Mouse (Mus musculus) neural tube, embryonic 15.5 days (tissue): ENCODE measurements around the gene Serpina3j. TPM values are rescaled to one million over a fixed set of nuclear protein-coding genes. Genes with fewer than 3 reads are reported as not detected.

Experiments
- ATAC-seq: fragments of 200-750 bp; cut with Nextera tagmentation; 2 replicates; pipeline ENCODE4 v1.8.0; 2017; ENCODE audit warnings: mild to moderate bottlenecking, moderate TSS enrichment, moderate library complexity; ENCODE audit not compliant: low FRiP score
- H3K27ac ChIP-seq: fragments of 300-500 bp; sonication (generic); replicated peaks from 2 replicates; pipeline ENCODE4 v1.5.1; 2015; ENCODE audit warnings: mild to moderate bottlenecking, inconsistent platforms
- H3K27me3 ChIP-seq: fragments of 300-500 bp; sonication (generic); replicated peaks from 2 replicates; pipeline ENCODE4 v1.6.1; 2015; ENCODE audit warnings: inconsistent platforms
- H3K36me3 ChIP-seq: fragments of 300-500 bp; sonication (generic); 2 replicates; pipeline ENCODE4 v1.6.1; 2015; ENCODE audit warnings: inconsistent platforms
- H3K4me1 ChIP-seq: fragments of 300-500 bp; sonication (generic); 2 replicates; pipeline ENCODE4 v1.6.1; 2015; ENCODE audit warnings: inconsistent platforms
- H3K4me2 ChIP-seq: fragments of 300-500 bp; sonication (generic); 2 replicates; pipeline ENCODE4 v1.6.1; 2015; ENCODE audit warnings: inconsistent platforms, mild to moderate bottlenecking, moderate library complexity
- H3K4me3 ChIP-seq: fragments of 300-500 bp; sonication (generic); replicated peaks from 2 replicates; pipeline ENCODE4 v1.5.1; 2015; ENCODE audit warnings: mild to moderate bottlenecking, inconsistent platforms
- H3K9ac ChIP-seq: fragments of 300-500 bp; sonication (generic); replicated peaks from 2 replicates; pipeline ENCODE4 v1.6.1; 2015; ENCODE audit warnings: mild to moderate bottlenecking, inconsistent platforms
- H3K9me3 ChIP-seq: fragments of 300-500 bp; sonication (generic); replicated peaks from 2 replicates; pipeline ENCODE4 v1.6.1; 2016; ENCODE audit warnings: inconsistent platforms
- WGBS: fragments of 180-500 bp; shearing (Covaris S2); methylation state at CpG from one replicate; pipeline ENCODE4 v1.1.7; 2015; ENCODE audit warnings: mixed read lengths; 5-methylcytosine and 5-hydroxymethylcytosine counted together
- polyA plus RNA-seq: library from polyadenylated mRNA; unstranded; fragments of >200 nt; fragmentation: Nextera tagmentation; extraction: Ambion mirVana; gene quantifications from 2 replicates; pipeline ENCODE4 v1.2.1, GENCODE M21; 2015

The Serpina3j gene
- polyA plus RNA-seq, result 0.34 TPM in 1 of 2 replicates, not detected in the other

- H3K27me3 ChIP-seq, result no peaks in the 10 kb centered on the region
- no peaks in the 10 kb centered on the region for H3K4me1 ChIP-seq
- no peak within 1 kb of the TSS for H3K27ac ChIP-seq
- WGBS, result 80% methylated on average over 1 of the region's 1 CpGs
- H3K9me3 ChIP-seq, result no peaks in the 10 kb centered on the region
- H3K4me2 ChIP-seq, result no peak within 1 kb of the TSS
- H3K4me3 ChIP-seq, result no peak within 1 kb of the TSS
- no peak within 1 kb of the TSS for H3K9ac ChIP-seq
- H3K36me3 ChIP-seq, result no peaks in the 10 kb centered on the region
- no peak for ATAC-seq
Measured at GRCm38 (mm10) chr12:104314253-104314652, at the start of gene Serpina3j. Gene Serpina3j, plus strand, starts transcription at chr12:104314553.

GRCm38 (mm10) chr12:104266374-104266773 is 48.0 kb upstream of the Serpina3j start:
- no peaks in the 10 kb centered on the region for H3K36me3 ChIP-seq
- no peaks in the 10 kb centered on the region for H3K9me3 ChIP-seq
- H3K4me1 ChIP-seq, result no peaks in the 10 kb centered on the region
- no peak overlapping the region for H3K4me2 ChIP-seq
- no peak for ATAC-seq
- 90% methylated on average over 3 of the region's 3 CpGs for WGBS
- no peak overlapping the region for H3K9ac ChIP-seq
- H3K4me3 ChIP-seq, result no peak overlapping the region
- H3K27ac ChIP-seq, result no peak overlapping the region
- H3K27me3 ChIP-seq, result no peaks in the 10 kb centered on the region

- Histone ChIP-seq H3K27ac (no peak overlapping the region), H3K36me3 (no peaks in the 10 kb centered on the region), H3K9me3 (no peaks in the 10 kb centered on the region), H3K4me1 (no peaks in the 10 kb centered on the region), H3K4me3 (no peak overlapping the region), H3K9ac (no peak overlapping the region), H3K27me3 (no peaks in the 10 kb centered on the region), H3K4me2 (0 out of 2 replicates have a peak overlapping the region, but pooled peaks have one; percentile 23)
- 68% methylated on average over 18 of the region's 18 CpGs for WGBS
- ATAC-seq, result no peak
Measured at GRCm38 (mm10) chr12:104278216-104279055, 35.9 kb upstream of the Serpina3j start.

GRCm38 (mm10) chr12:104279056-104279435 is 35.3 kb upstream of the Serpina3j start:
- no peak overlapping the region for H3K4me3 ChIP-seq
- WGBS, result 9% methylated on average over 3 of the region's 3 CpGs
- no peaks in the 10 kb centered on the region for H3K36me3 ChIP-seq
- H3K27me3 ChIP-seq, result no peaks in the 10 kb centered on the region
- H3K9ac ChIP-seq, result no peak overlapping the region
- no peaks in the 10 kb centered on the region for H3K9me3 ChIP-seq
- no peak overlapping the region for H3K27ac ChIP-seq
- H3K4me1 ChIP-seq, result no peaks in the 10 kb centered on the region
- no peak overlapping the region for H3K4me2 ChIP-seq
- ATAC-seq, result no peak

- whole genome bisulfite sequencing, result 95% methylated on average over 11 of the region's 11 CpGs
- no peak overlapping the region for H3K4me2 ChIP-seq
- no peaks in the 10 kb centered on the region for H3K36me3 ChIP-seq
- H3K9me3 ChIP-seq, result no peaks in the 10 kb centered on the region
- H3K27ac ChIP-seq, result no peak overlapping the region
- H3K4me1 ChIP-seq, result no peaks in the 10 kb centered on the region
- no peak for ATAC-seq
- H3K27me3 ChIP-seq, result no peaks in the 10 kb centered on the region
- H3K9ac ChIP-seq, result no peak overlapping the region
- no peak overlapping the region for H3K4me3 ChIP-seq
Measured at GRCm38 (mm10) chr12:104283380-104283779, 31.0 kb upstream of the Serpina3j start.

GRCm38 (mm10) chr12:104288336-104288735 is 26.0 kb upstream of the Serpina3j start:
- Histone ChIP-seq H3K9me3 (no peaks in the 10 kb centered on the region), H3K4me1 (no peaks in the 10 kb centered on the region), H3K27ac (no peak overlapping the region), H3K4me2 (no peak overlapping the region), H3K9ac (no peak overlapping the region), H3K27me3 (no peaks in the 10 kb centered on the region), H3K4me3 (no peak overlapping the region), H3K36me3 (no peaks in the 10 kb centered on the region)
- ATAC-seq, result no peak

GRCm38 (mm10) chr12:104289872-104290271 is 24.5 kb upstream of the Serpina3j start:
- no peaks in the 10 kb centered on the region for H3K36me3 ChIP-seq
- WGBS, result 62% methylated on average over 4 of the region's 4 CpGs
- H3K9me3 ChIP-seq, result no peaks in the 10 kb centered on the region
- H3K4me2 ChIP-seq, result no peak overlapping the region
- no peak overlapping the region for H3K27ac ChIP-seq
- no peak for ATAC-seq
- H3K4me3 ChIP-seq, result no peak overlapping the region
- no peaks in the 10 kb centered on the region for H3K27me3 ChIP-seq
- H3K9ac ChIP-seq, result no peak overlapping the region
- no peaks in the 10 kb centered on the region for H3K4me1 ChIP-seq

GRCm38 (mm10) chr12:104293963-104294362 is 20.4 kb upstream of the Serpina3j start:
- no peak overlapping the region for H3K4me3 ChIP-seq
- H3K4me1 ChIP-seq, result no peaks in the 10 kb centered on the region
- ATAC-seq, result no peak
- H3K4me2 ChIP-seq, result no peak overlapping the region
- no peaks in the 10 kb centered on the region for H3K27me3 ChIP-seq
- no peaks in the 10 kb centered on the region for H3K9me3 ChIP-seq
- 88% methylated on average over 2 of the region's 2 CpGs for WGBS
- H3K36me3 ChIP-seq, result no peaks in the 10 kb centered on the region
- no peak overlapping the region for H3K9ac ChIP-seq
- no peak overlapping the region for H3K27ac ChIP-seq

GRCm38 (mm10) chr12:104298049-104298448 is 16.3 kb upstream of the Serpina3j start:
- no peak for ATAC-seq
- 92% methylated on average over 2 of the region's 2 CpGs for WGBS
- no peaks in the 10 kb centered on the region for H3K27me3 ChIP-seq
- H3K4me2 ChIP-seq, result no peak overlapping the region
- H3K4me3 ChIP-seq, result no peak overlapping the region
- H3K9me3 ChIP-seq, result no peaks in the 10 kb centered on the region
- no peak overlapping the region for H3K27ac ChIP-seq
- no peak overlapping the region for H3K9ac ChIP-seq
- no peaks in the 10 kb centered on the region for H3K4me1 ChIP-seq
- H3K36me3 ChIP-seq, result no peaks in the 10 kb centered on the region

- Histone ChIP-seq H3K27me3 (no peaks in the 10 kb centered on the region), H3K9me3 (no peaks in the 10 kb centered on the region), H3K27ac (no peak overlapping the region), H3K4me1 (no peaks in the 10 kb centered on the region), H3K4me3 (no peak overlapping the region), H3K36me3 (no peaks in the 10 kb centered on the region), H3K4me2 (no peak overlapping the region), H3K9ac (no peak overlapping the region)
- ATAC-seq, result no peak
- 83% methylated on average over 4 of the region's 4 CpGs for WGBS
Measured at GRCm38 (mm10) chr12:104305991-104306390, 8.4 kb upstream of the Serpina3j start.

GRCm38 (mm10) chr12:104322454-104322853 is 8.1 kb downstream of the Serpina3j start:
- Histone ChIP-seq H3K4me3 (no peak overlapping the region), H3K36me3 (no peaks in the 10 kb centered on the region), H3K9me3 (no peaks in the 10 kb centered on the region), H3K4me1 (no peaks in the 10 kb centered on the region), H3K4me2 (no peak overlapping the region), H3K9ac (no peak overlapping the region), H3K27ac (no peak overlapping the region), H3K27me3 (no peaks in the 10 kb centered on the region)
- WGBS, result 68% methylated on average over 1 of the region's 1 CpGs
- ATAC-seq, result no peak

GRCm38 (mm10) chr12:104331701-104332100 is 17.3 kb downstream of the Serpina3j start:
- H3K4me2 ChIP-seq, result no peak overlapping the region
- H3K9ac ChIP-seq, result no peak overlapping the region
- H3K9me3 ChIP-seq, result no peaks in the 10 kb centered on the region
- no peak for ATAC-seq
- no peak overlapping the region for H3K4me3 ChIP-seq
- no peaks in the 10 kb centered on the region for H3K27me3 ChIP-seq
- no peak overlapping the region for H3K27ac ChIP-seq
- no peaks in the 10 kb centered on the region for H3K36me3 ChIP-seq
- H3K4me1 ChIP-seq, result no peaks in the 10 kb centered on the region
- whole genome bisulfite sequencing, result 48% methylated on average over 1 of the region's 1 CpGs
